Mouse (Mus musculus): Measurements from ENCODE around the gene Epha10. TPM values are rescaled to one million over a fixed set of nuclear protein-coding genes. Genes with fewer than 3 reads are reported as not detected.

Gene Epha10
- polyA plus RNA-seq, 1 experiment: 49.8 TPM

DNA sequence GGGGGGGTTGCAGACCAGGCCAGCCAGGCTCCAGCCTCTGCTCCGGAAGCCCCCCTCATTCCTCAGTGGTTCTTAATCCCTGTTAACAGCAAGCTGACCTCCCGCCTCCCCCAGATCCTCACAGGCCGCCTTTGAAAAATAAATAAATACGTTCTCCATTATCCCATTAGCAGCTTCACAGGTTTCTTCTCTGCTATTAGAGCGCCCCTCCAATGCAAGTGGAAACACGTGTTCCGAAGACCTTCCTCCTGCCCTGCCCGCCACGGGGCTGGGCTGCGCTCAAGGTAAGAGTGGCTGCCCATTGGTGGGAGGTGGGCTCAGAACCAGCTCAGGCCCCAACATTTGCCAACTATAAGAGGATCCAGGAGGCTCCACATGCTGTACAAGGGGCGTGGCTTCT, 81.9 kb downstream of the Epha10 start:
- DNase-seq (ENCODE audit: extremely low spot score in 1 of 2, low spot score in 1 of 2): no peak

DNA sequence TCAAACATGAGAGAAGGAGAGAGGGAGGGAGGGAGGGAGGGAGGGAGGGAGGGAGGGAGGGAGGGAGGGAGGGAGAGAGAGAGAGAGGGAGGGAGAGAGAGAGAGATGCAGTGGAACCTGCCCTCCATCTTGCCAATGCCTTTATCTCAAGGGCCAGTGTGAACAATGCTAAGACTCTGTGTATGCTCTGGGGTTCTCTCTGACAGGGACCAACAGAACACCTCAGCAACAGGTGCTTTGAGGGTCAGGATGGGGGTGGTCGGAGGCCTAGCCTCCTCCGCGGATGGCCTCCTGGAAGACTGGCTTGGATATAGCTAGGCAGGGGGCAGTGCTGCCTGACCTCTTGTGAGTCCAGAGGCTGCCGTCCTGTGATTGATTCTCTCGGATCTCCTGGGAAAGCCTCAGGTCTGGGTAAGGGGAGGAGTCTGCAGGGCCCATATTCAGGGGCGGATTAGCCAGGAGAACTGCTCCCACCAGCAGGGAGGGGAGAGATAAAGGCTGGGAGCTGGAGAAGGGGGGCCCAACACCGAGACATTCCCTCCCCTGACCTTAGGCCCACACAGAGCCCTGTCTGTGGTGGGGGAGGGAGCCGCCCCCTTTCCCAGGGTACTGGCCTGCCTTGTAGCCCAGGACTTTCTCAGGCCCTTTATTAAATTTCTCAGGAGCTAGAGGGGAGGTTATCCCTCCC, 84.4 kb downstream of the Epha10 start:
- no peak for DNase-seq (ENCODE audit: extremely low spot score in 1 of 2, low spot score in 1 of 2)

Other genes starting within 250 kb of the Epha10 start
- gene Pou3f1, start 224.1 kb upstream of the Epha10 start, polyA plus RNA-seq (2012; rRNA removed): 6.9 and 11.6 TPM in 2 replicates
- gene Utp11, start 187.3 kb upstream of the Epha10 start, polyA plus RNA-seq (2012; rRNA removed): 19.0 and 20.7 TPM in 2 replicates
- 2.0 and 2.2 TPM in 2 replicates for gene Fhl3, start 180.2 kb upstream of the Epha10 start, polyA plus RNA-seq (2012; rRNA removed)
- gene Sf3a3, start 166.1 kb upstream of the Epha10 start, polyA plus RNA-seq (2012; rRNA removed): 35.5 and 40.4 TPM in 2 replicates
- 58.0 and 71.4 TPM in 2 replicates for gene Inpp5b, start 139.0 kb upstream of the Epha10 start, polyA plus RNA-seq (2012; rRNA removed)
- 12.9 and 13.2 TPM in 2 replicates for gene Mtf1, start 78.8 kb upstream of the Epha10 start, polyA plus RNA-seq (2012; rRNA removed)
- 34.5 and 36.8 TPM in 2 replicates for gene Yrdc, start 30.2 kb upstream of the Epha10 start, polyA plus RNA-seq (2012; rRNA removed)
- 91.4 and 98.1 TPM in 2 replicates for gene 1110065P20Rik, start 29.7 kb upstream of the Epha10 start, polyA plus RNA-seq (2012; rRNA removed)
- 48.7 and 52.5 TPM in 2 replicates for gene Maneal, start 18.7 kb upstream of the Epha10 start, polyA plus RNA-seq (2012; rRNA removed)
- gene 9930104L06Rik, start 56.1 kb downstream of the Epha10 start, polyA plus RNA-seq (2012; rRNA removed): 20.9 and 21.3 TPM in 2 replicates
- gene Cdca8, start 58.4 kb downstream of the Epha10 start, polyA plus RNA-seq (2012; rRNA removed): 2.0 and 2.6 TPM in 2 replicates
- gene Rspo1, start 105.5 kb downstream of the Epha10 start, polyA plus RNA-seq (2012; rRNA removed): 3.6 and 8.3 TPM in 2 replicates
- 115 and 127 TPM in 2 replicates for gene Gnl2, start 135.7 kb downstream of the Epha10 start, polyA plus RNA-seq (2012; rRNA removed)
- gene Dnali1, start 184.8 kb downstream of the Epha10 start, polyA plus RNA-seq (2012; rRNA removed): 0.42 and 0.44 TPM in 2 replicates
- 11.6 and 12.0 TPM in 2 replicates for gene Snip1, start 185.8 kb downstream of the Epha10 start, polyA plus RNA-seq (2012; rRNA removed)
- gene Meaf6, start 204.2 kb downstream of the Epha10 start, polyA plus RNA-seq (2012; rRNA removed): 105 and 111 TPM in 2 replicates
- 1.3 and 1.6 TPM in 2 replicates for gene Zc3h12a, start 246.9 kb downstream of the Epha10 start, polyA plus RNA-seq (2012; rRNA removed)